Mouse (Mus musculus): Measurements from ENCODE around the gene Nt5c1a. TPM values are rescaled to one million over a fixed set of nuclear protein-coding genes. Genes with fewer than 3 reads are reported as not detected.
"Not testable (repeated sequence)": the region's sequence is repeated elsewhere in the genome, so short reads cannot be mapped to it uniquely, and the experiment has no call there.

Nt5c1a gene
- polyA plus RNA-seq (2015; fragmentation: Nextera tagmentation; extraction: Ambion mirVana), result not detected in 2 replicates

- Histone ChIP-seq H3K9me3 (ENCODE audit: control insufficient read depth, low read length) (no peaks in the 10 kb centered on the region), H3K4me1 (ENCODE audit: control insufficient read depth, insufficient read depth, low read length) (peaks cover 10% of the 10 kb centered on the region), H3K4me2 (ENCODE audit: low read depth, low read length) (peak within 1 kb of the TSS; percentile 88), H3K36me3 (ENCODE audit: control insufficient read depth, insufficient read depth, low read length) (no peaks in the 10 kb centered on the region), H3K27ac (ENCODE audit: low read length) (no peak within 1 kb of the TSS), H3K9ac (ENCODE audit: low read depth, low read length) (peak within 1 kb of the TSS; percentile 50), H3K27me3 (replicated peaks; ENCODE audit: control insufficient read depth, insufficient read depth, low read length) (peaks cover 26% of the 10 kb centered on the region), H3K4me3 (ENCODE audit: low read length) (peak within 1 kb of the TSS; percentile 44)
- 2% methylated on average over 57 of the region's 58 CpGs for WGBS
- ATAC-seq, result peak; percentile 68
Observed at GRCm38 (mm10) chr4:123201186-123202093, at the start of gene Nt5c1a. Nt5c1a (plus strand) TSS chr4:123201504.

DNA sequence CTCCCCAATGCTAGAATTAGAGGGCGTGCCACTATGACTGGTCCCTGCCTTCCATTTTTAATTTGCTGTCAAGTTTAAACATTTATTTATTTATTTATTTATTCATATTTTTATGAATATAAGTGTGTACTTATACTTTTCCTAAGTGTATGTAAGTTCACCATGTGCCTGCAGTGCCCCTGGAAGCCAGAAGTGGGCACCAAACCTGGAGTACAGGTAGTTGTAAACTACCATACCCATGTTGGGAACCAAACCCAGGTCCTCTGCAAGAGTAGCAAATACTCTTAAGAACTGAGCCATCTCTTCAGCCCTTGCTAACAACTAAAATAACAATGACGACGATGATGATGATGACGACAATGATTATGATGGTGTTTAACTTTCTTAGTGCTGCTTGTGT lies 49.3 kb upstream of the Nt5c1a start:
- H3K36me3 ChIP-seq (ENCODE audit: control insufficient read depth, insufficient read depth, low read length), result no peaks in the 10 kb centered on the region
- WGBS, result 85% methylated on average over 4 of the region's 4 CpGs
- no peaks in the 10 kb centered on the region for H3K9me3 ChIP-seq (ENCODE audit: control insufficient read depth, low read length)
- no peak overlapping the region for H3K9ac ChIP-seq (ENCODE audit: low read depth, low read length)
- H3K27ac ChIP-seq (ENCODE audit: low read length), result no peak overlapping the region
- no peaks in the 10 kb centered on the region for H3K27me3 ChIP-seq (replicated peaks; ENCODE audit: control insufficient read depth, insufficient read depth, low read length)
- H3K4me3 ChIP-seq (ENCODE audit: low read length), result no peak overlapping the region
- no peaks in the 10 kb centered on the region for H3K4me1 ChIP-seq (ENCODE audit: control insufficient read depth, insufficient read depth, low read length)
- ATAC-seq, result no peak
- H3K4me2 ChIP-seq (ENCODE audit: low read depth, low read length), result no peak overlapping the region

- Histone ChIP-seq H3K4me1 (ENCODE audit: control insufficient read depth, insufficient read depth, low read length) (no peaks in the 10 kb centered on the region), H3K4me3 (ENCODE audit: low read length) (no peak overlapping the region), H3K9me3 (ENCODE audit: control insufficient read depth, low read length) (no peaks in the 10 kb centered on the region), H3K9ac (ENCODE audit: low read depth, low read length) (no peak overlapping the region), H3K36me3 (ENCODE audit: control insufficient read depth, insufficient read depth, low read length) (no peaks in the 10 kb centered on the region), H3K27ac (ENCODE audit: low read length) (no peak overlapping the region), H3K27me3 (replicated peaks; ENCODE audit: control insufficient read depth, insufficient read depth, low read length) (no peaks in the 10 kb centered on the region), H3K4me2 (ENCODE audit: low read depth, low read length) (no peak overlapping the region)
- WGBS, result 57% methylated on average over 5 of the region's 5 CpGs
- ATAC-seq, result no peak
Observed at GRCm38 (mm10) chr4:123152976-123153375, 48.3 kb upstream of the Nt5c1a start.

GRCm38 (mm10) chr4:123155004-123155403 lies 46.3 kb upstream of the Nt5c1a start:
- H3K27ac ChIP-seq (ENCODE audit: low read length), result no peak overlapping the region
- H3K36me3 ChIP-seq (ENCODE audit: control insufficient read depth, insufficient read depth, low read length), result no peaks in the 10 kb centered on the region
- no peak overlapping the region for H3K4me3 ChIP-seq (ENCODE audit: low read length)
- H3K27me3 ChIP-seq (replicated peaks; ENCODE audit: control insufficient read depth, insufficient read depth, low read length), result no peaks in the 10 kb centered on the region
- H3K9ac ChIP-seq (ENCODE audit: low read depth, low read length), result no peak overlapping the region
- H3K9me3 ChIP-seq (ENCODE audit: control insufficient read depth, low read length), result no peaks in the 10 kb centered on the region
- H3K4me2 ChIP-seq (ENCODE audit: low read depth, low read length), result no peak overlapping the region
- 22% methylated on average over 4 of the region's 4 CpGs for WGBS
- ATAC-seq, result peak; percentile 77
- H3K4me1 ChIP-seq (ENCODE audit: control insufficient read depth, insufficient read depth, low read length), result no peaks in the 10 kb centered on the region

- peak; percentile 96 for ATAC-seq
- Histone ChIP-seq H3K9ac (ENCODE audit: low read depth, low read length) (no peak overlapping the region), H3K27me3 (replicated peaks; ENCODE audit: control insufficient read depth, insufficient read depth, low read length) (no peaks in the 10 kb centered on the region), H3K4me3 (ENCODE audit: low read length) (no peak overlapping the region), H3K9me3 (ENCODE audit: control insufficient read depth, low read length) (no peaks in the 10 kb centered on the region), H3K4me1 (ENCODE audit: control insufficient read depth, insufficient read depth, low read length) (no peaks in the 10 kb centered on the region), H3K27ac (ENCODE audit: low read length) (0 out of 2 replicates have a peak overlapping the region, but pooled peaks have one; percentile 19), H3K36me3 (ENCODE audit: control insufficient read depth, insufficient read depth, low read length) (no peaks in the 10 kb centered on the region), H3K4me2 (ENCODE audit: low read depth, low read length) (no peak overlapping the region)
- WGBS, result 41% methylated on average over 2 of the region's 2 CpGs
Observed at GRCm38 (mm10) chr4:123155427-123155826, 45.9 kb upstream of the Nt5c1a start.

DNA sequence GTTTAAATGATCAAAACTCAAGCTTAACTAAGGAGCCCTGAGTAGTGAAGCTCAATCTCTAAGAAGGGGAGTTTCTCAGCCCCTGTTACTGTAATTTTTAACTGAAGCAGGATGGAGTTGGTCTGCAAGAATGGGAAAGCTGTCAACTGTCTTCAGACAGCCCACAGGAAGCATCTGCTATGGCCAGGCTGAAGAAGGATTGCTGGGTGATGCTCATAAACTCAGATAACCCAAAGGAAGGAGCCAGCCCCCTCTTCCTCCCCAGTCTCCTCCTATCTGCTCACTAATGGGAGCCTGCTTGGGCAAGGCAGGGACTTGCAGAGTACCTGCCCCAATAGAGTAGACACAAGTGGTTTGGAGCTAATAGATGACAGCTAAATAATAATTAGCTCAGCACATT lies 45.5 kb upstream of the Nt5c1a start:
- Histone ChIP-seq H3K27ac (ENCODE audit: low read length) (0 out of 2 replicates have a peak overlapping the region, but pooled peaks have one; percentile 19), H3K4me3 (ENCODE audit: low read length) (no peak overlapping the region), H3K4me1 (ENCODE audit: control insufficient read depth, insufficient read depth, low read length) (no peaks in the 10 kb centered on the region), H3K9me3 (ENCODE audit: control insufficient read depth, low read length) (no peaks in the 10 kb centered on the region), H3K27me3 (replicated peaks; ENCODE audit: control insufficient read depth, insufficient read depth, low read length) (no peaks in the 10 kb centered on the region), H3K4me2 (ENCODE audit: low read depth, low read length) (no peak overlapping the region), H3K9ac (ENCODE audit: low read depth, low read length) (no peak overlapping the region), H3K36me3 (ENCODE audit: control insufficient read depth, insufficient read depth, low read length) (no peaks in the 10 kb centered on the region)
- ATAC-seq, result peak; percentile 38

DNA sequence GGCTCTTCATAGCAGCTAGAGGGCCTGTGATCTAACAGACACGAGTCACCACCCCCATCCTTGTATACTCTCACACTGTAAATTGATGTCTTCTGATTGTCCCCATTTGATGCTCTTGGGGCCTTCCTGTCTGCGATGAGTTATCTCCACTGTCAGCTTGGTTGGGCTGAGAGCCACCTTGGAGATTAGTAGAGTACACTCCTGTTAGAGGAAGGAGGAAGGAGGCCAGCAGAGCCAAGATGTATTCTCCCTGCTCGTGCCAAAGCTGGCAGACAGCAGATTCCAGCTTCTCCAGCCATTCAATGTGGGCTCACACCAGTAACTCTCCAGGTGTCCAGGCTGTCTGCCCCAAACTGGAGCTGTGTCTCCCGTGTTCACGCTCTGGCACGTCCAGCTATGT lies 40.7 kb upstream of the Nt5c1a start:
- WGBS, result 71% methylated on average over 6 of the region's 6 CpGs
- Histone ChIP-seq H3K4me3 (ENCODE audit: low read length) (no peak overlapping the region), H3K9ac (ENCODE audit: low read depth, low read length) (no peak overlapping the region), H3K4me1 (ENCODE audit: control insufficient read depth, insufficient read depth, low read length) (peaks cover 7% of the 10 kb centered on the region; the same call in 1 of the 2 replicates), H3K4me2 (ENCODE audit: low read depth, low read length) (no peak overlapping the region), H3K27ac (ENCODE audit: low read length) (no peak overlapping the region), H3K27me3 (replicated peaks; ENCODE audit: control insufficient read depth, insufficient read depth, low read length) (no peaks in the 10 kb centered on the region), H3K36me3 (ENCODE audit: control insufficient read depth, insufficient read depth, low read length) (no peaks in the 10 kb centered on the region), H3K9me3 (ENCODE audit: control insufficient read depth, low read length) (no peaks in the 10 kb centered on the region)
- no peak for ATAC-seq

DNA sequence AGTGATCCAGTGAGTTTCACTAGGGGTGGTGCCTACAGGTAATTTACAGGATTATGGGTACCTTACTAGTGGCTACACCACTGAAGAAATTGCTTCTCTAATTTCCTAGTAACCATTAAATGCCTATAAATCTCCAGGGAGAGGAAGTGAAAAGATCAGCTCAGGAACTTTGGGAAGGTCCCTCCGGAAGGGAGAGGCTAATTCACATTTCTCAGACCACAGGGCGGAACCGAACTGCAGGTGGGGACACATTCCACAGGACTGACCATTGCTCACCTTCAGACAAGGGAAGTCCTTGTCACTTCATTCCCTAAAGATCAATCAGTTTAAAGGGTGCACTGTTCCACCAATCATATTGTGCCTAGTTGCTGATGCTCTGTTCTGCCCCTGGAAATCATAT lies 40.1 kb upstream of the Nt5c1a start:
- 75% methylated on average over 3 of the region's 3 CpGs for WGBS
- not testable (repeated sequence) for H3K27me3 ChIP-seq (replicated peaks; ENCODE audit: control insufficient read depth, insufficient read depth, low read length); H3K4me1 ChIP-seq (ENCODE audit: control insufficient read depth, insufficient read depth, low read length); H3K4me2 ChIP-seq (ENCODE audit: low read depth, low read length); H3K4me3 ChIP-seq (ENCODE audit: low read length); H3K36me3 ChIP-seq (ENCODE audit: control insufficient read depth, insufficient read depth, low read length); ATAC-seq; H3K27ac ChIP-seq (ENCODE audit: low read length); H3K9me3 ChIP-seq (ENCODE audit: control insufficient read depth, low read length); H3K9ac ChIP-seq (ENCODE audit: low read depth, low read length)

DNA sequence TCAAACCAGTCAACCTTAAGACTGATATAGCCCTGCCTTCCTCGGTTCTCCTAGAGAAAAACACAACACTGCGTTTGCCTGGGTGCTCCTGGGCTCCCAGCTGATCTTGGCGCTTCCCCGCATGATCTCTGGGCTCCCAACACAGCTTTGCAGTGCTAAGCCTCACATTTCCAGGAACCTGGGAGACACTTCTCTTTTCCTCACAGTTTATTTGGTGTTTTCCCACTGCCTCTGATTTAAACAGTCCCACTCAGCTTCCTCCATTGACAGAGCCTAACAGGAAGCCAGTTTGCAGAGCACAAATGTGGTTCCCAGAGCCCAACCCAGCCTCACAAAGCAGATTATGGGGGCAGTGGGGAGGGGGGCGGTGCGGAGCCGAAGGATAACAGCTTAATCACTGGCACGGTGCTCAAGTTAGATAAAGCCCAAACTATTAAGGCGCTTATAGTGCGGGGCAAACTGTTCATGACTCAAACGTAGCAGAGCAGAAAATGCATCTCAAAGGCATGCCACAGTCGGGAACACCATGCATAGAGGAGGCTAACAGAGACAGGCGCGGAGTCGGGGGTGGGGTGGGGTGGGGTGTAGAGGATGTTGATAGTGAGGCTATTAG lies 38.9 kb upstream of the Nt5c1a start:
- peak overlapping the region; percentile 32; the same call in 1 of the 2 replicates for H3K4me2 ChIP-seq (ENCODE audit: low read depth, low read length)
- H3K4me1 ChIP-seq (ENCODE audit: control insufficient read depth, insufficient read depth, low read length), result peaks cover 7% of the 10 kb centered on the region; the same call in 1 of the 2 replicates
- no peak overlapping the region for H3K4me3 ChIP-seq (ENCODE audit: low read length)
- no peak overlapping the region for H3K27ac ChIP-seq (ENCODE audit: low read length)
- no peaks in the 10 kb centered on the region for H3K36me3 ChIP-seq (ENCODE audit: control insufficient read depth, insufficient read depth, low read length)
- ATAC-seq, result peak; percentile 23; the same call in 1 of the 2 replicates
- no peaks in the 10 kb centered on the region for H3K27me3 ChIP-seq (replicated peaks; ENCODE audit: control insufficient read depth, insufficient read depth, low read length)
- 9% methylated on average over 15 of the region's 15 CpGs for WGBS
- no peak overlapping the region; the same call in 1 of the 2 replicates for H3K9ac ChIP-seq (ENCODE audit: low read depth, low read length)
- H3K9me3 ChIP-seq (ENCODE audit: control insufficient read depth, low read length), result no peaks in the 10 kb centered on the region

Data from intestine, embryonic 16.5 days (tissue).